Mouse (Mus musculus) lung, embryonic 14.5 days (tissue): ENCODE measurements around the gene Trim34b. TPM values are rescaled to one million over a fixed set of nuclear protein-coding genes. Genes with fewer than 3 reads are reported as not detected.
A peak's percentile ranks its signal among the peaks of the same experiment; 100 is the strongest.
"Not testable (repeated sequence)": the region's sequence is repeated elsewhere in the genome, so short reads cannot be mapped to it uniquely, and the experiment has no call there.

Experiments
- ATAC-seq: fragments of 200-750 bp; cut with Nextera tagmentation; 2 replicates; pipeline ENCODE4 v1.8.0; 2017; ENCODE audit warnings: mild to moderate bottlenecking, moderate TSS enrichment, moderate library complexity; ENCODE audit not compliant: insufficient read depth
- DNase-seq: peaks from one replicate; pipeline ENCODE4 v3.0.0-alpha.2; 2015
- H3K27ac ChIP-seq: fragments of 300-500 bp; sonication (generic); 2 replicates; pipeline ENCODE4 v1.5.1; 2014; ENCODE audit warnings: low read depth, mild to moderate bottlenecking, moderate library complexity
- H3K27me3 ChIP-seq: fragments of 300-500 bp; sonication (generic); 2 replicates; pipeline ENCODE4 v1.6.1; 2014; ENCODE audit warnings: low read length, control low read depth; ENCODE audit not compliant: insufficient read depth
- H3K36me3 ChIP-seq: fragments of 300-500 bp; sonication (generic); 2 replicates; pipeline ENCODE4 v1.6.1; 2014; ENCODE audit warnings: control low read depth; ENCODE audit not compliant: insufficient read depth
- H3K4me1 ChIP-seq: fragments of 300-500 bp; sonication (generic); 2 replicates; pipeline ENCODE4 v1.6.1; 2014; ENCODE audit warnings: antibody characterized with exemption, control low read depth; ENCODE audit not compliant: insufficient read depth
- H3K4me2 ChIP-seq: fragments of 300-500 bp; sonication (generic); 2 replicates; pipeline ENCODE4 v1.6.1; 2014; ENCODE audit warnings: mild to moderate bottlenecking
- H3K4me3 ChIP-seq: fragments of 300-500 bp; sonication (generic); 2 replicates; pipeline ENCODE4 v1.5.1; 2014; ENCODE audit warnings: low read depth, low read length
- H3K9ac ChIP-seq: fragments of 300-500 bp; sonication (generic); 2 replicates; pipeline ENCODE4 v1.6.1; 2014
- H3K9me3 ChIP-seq: fragments of 300-500 bp; sonication (generic); 2 replicates; pipeline ENCODE4 v1.6.1; 2016; ENCODE audit warnings: low read depth, low read length, control low read depth
- CTCF ChIP-seq: IDR thresholded peaks from 2 replicates; pipeline ENCODE4 v1.5.1; 2016; ENCODE audit warnings: antibody characterized with exemption, low read depth
- WGBS: fragments of 180-500 bp; shearing (Covaris S2); extraction: QIAGEN DNeasy Blood & Tissue Kit; methylation state at CpG from one replicate; pipeline ENCODE4 v1.1.7; 2014; 5-methylcytosine and 5-hydroxymethylcytosine counted together
- polyA plus RNA-seq: library from polyadenylated mRNA; unstranded; fragments of >200 nt; fragmentation: Nextera tagmentation; extraction: Ambion mirVana; gene quantifications from 2 replicates; pipeline ENCODE4 v1.2.1, GENCODE M21; 2014

Gene Trim34b
- polyA plus RNA-seq, 1 experiment from 2014 or later, result not detected

GRCm38 (mm10) chr7:104322028-104322427 is 7.2 kb upstream of the Trim34b start:
- no peak for ATAC-seq
- TF ChIP-seq CTCF, result no peak

GRCm38 (mm10) chr7:104335547-104335946 is 6.3 kb downstream of the Trim34b start:
- H3K9ac ChIP-seq, H3K9me3 ChIP-seq, H3K36me3 ChIP-seq, H3K4me3 ChIP-seq, ATAC-seq, H3K4me2 ChIP-seq, H3K4me1 ChIP-seq, H3K27me3 ChIP-seq, DNase-seq, H3K27ac ChIP-seq: not testable (repeated sequence)
- 61% methylated on average over 3 of the region's 3 CpGs for WGBS

More at GRCm38 (mm10) chr7:104322028-104322427, 7.2 kb upstream of the Trim34b start:
- no peak overlapping the region for H3K27ac ChIP-seq
- no peak overlapping the region for H3K4me3 ChIP-seq
- DNase-seq, result no peak
- no peaks in the 10 kb centered on the region for H3K36me3 ChIP-seq
- 48% methylated on average over 9 of the region's 9 CpGs for WGBS
- no peak overlapping the region for H3K4me2 ChIP-seq
- H3K4me1 ChIP-seq, result no peaks in the 10 kb centered on the region
- no peaks in the 10 kb centered on the region for H3K27me3 ChIP-seq
- no peak overlapping the region for H3K9ac ChIP-seq
- no peaks in the 10 kb centered on the region for H3K9me3 ChIP-seq

DNA sequence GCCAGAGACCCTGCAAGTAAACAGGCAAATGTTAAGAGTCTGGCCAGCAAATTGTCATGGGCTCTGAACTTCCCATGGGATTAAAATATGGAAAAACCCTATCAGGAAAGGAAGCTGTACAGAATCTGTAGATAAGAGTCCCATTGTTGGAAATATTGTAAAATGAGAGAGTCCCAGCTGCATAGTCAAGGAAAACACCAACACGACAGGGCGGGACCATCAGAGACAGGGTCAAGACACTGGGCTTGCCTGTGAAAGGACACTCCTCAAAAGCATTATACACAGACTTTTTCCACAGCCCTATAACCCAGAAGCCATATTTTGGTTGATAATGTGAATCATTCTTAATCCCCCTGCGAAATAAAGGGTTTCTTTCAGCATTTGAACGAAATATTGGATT is 11.5 kb downstream of the Trim34b start:
- H3K9me3 ChIP-seq, result not testable (repeated sequence)

GRCm38 (mm10) chr7:104348043-104348442 is 18.8 kb downstream of the Trim34b start:
- not testable (repeated sequence) for H3K27me3 ChIP-seq, H3K36me3 ChIP-seq, H3K4me3 ChIP-seq, DNase-seq, H3K27ac ChIP-seq, H3K4me1 ChIP-seq, H3K9ac ChIP-seq, H3K4me2 ChIP-seq, ATAC-seq, H3K9me3 ChIP-seq
- WGBS, result 80% methylated on average over 4 of the region's 4 CpGs

More for the DNA sequence above, 11.5 kb downstream of the Trim34b start:
- 90% methylated on average over 2 of the region's 4 CpGs for WGBS
- H3K9ac ChIP-seq, H3K36me3 ChIP-seq, H3K4me2 ChIP-seq, H3K4me1 ChIP-seq, DNase-seq, H3K27me3 ChIP-seq, ATAC-seq, H3K27ac ChIP-seq, H3K4me3 ChIP-seq: not testable (repeated sequence)

GRCm38 (mm10) chr7:104352717-104353599 is 23.7 kb downstream of the Trim34b start, which contains the start of gene Trim12c:
Gene Trim12c, minus strand, starts transcription at chr7:104353362.
- DNase-seq, result peak; percentile 86
- TF ChIP-seq CTCF, result no peak
- H3K27ac ChIP-seq, result 0 out of 2 replicates have a peak within 1 kb of the TSS, but pooled peaks have one; percentile 2
- H3K4me2 ChIP-seq, result peak within 1 kb of the TSS; percentile 56
- no peaks in the 10 kb centered on the region for H3K27me3 ChIP-seq
- 3% methylated on average over 14 of the region's 14 CpGs for WGBS
- H3K4me1 ChIP-seq, result no peaks in the 10 kb centered on the region
- ATAC-seq, result peak; percentile 100
- no peaks in the 10 kb centered on the region for H3K36me3 ChIP-seq
- peak within 1 kb of the TSS; percentile 1; the same call in 1 of the 2 replicates for H3K9ac ChIP-seq
- H3K9me3 ChIP-seq, result no peaks in the 10 kb centered on the region
- peak within 1 kb of the TSS; percentile 42 for H3K4me3 ChIP-seq

DNA sequence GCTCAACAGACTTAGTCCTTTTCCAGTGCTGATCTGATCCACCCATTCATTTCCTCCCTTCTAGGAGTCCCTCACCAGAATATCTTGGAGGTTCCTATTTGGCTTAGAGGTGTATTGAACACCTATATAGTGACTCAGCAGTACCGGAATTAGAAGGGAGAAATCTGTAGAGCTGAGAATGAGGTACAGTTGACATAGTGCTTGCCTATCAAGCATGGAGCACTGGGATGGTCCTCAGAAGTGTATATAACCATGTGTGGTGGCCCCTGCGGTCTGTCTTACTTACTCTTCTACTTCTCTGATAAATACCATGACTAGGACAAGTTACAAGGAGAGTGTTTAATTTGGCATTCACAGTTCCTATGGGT is 24.3 kb downstream of the Trim34b start:
- Histone ChIP-seq H3K4me2 (peak overlapping the region; percentile 56), H3K4me1 (no peaks in the 10 kb centered on the region), H3K9ac (no peak overlapping the region), H3K27ac (no peak overlapping the region), H3K9me3 (no peaks in the 10 kb centered on the region), H3K4me3 (peak overlapping the region; percentile 42), H3K27me3 (no peaks in the 10 kb centered on the region), H3K36me3 (no peaks in the 10 kb centered on the region)
- no peak for TF ChIP-seq CTCF
- no peak; the same call in 1 of the 2 replicates for ATAC-seq
- DNase-seq, result no peak
- WGBS, result 50% methylated on average over 2 of the region's 2 CpGs

GRCm38 (mm10) chr7:104366339-104366738 is 37.1 kb downstream of the Trim34b start:
- no peak overlapping the region for H3K27ac ChIP-seq
- no peak for DNase-seq
- no peak for ATAC-seq
- H3K9me3 ChIP-seq, result no peaks in the 10 kb centered on the region
- no peaks in the 10 kb centered on the region for H3K27me3 ChIP-seq
- no peak overlapping the region for H3K9ac ChIP-seq
- H3K4me3 ChIP-seq, result no peak overlapping the region
- TF ChIP-seq CTCF, result no peak
- no peaks in the 10 kb centered on the region for H3K36me3 ChIP-seq
- no peaks in the 10 kb centered on the region for H3K4me1 ChIP-seq
- H3K4me2 ChIP-seq, result no peak overlapping the region
